Mouse (Mus musculus): Measurements from ENCODE around the gene Phf5a.

- TF ChIP-seq CTCF (IDR thresholded peaks at IDR 0.05; ENCODE audit: control insufficient read depth, insufficient read depth, insufficient replicate concordance, low read depth, low read length) (no peak), POLR2A (IDR thresholded peaks at IDR 0.05; ENCODE audit: control insufficient read depth, low read depth, low read length) (no peak)
Observed at GRCm38 (mm10) chr15:81907953-81908352, 36.2 kb upstream of the Phf5a start.

Data from testis, adult 2 months (tissue).